Mouse (Mus musculus): Measurements from ENCODE around the gene Rab42. TPM values are rescaled to one million over a fixed set of nuclear protein-coding genes. Genes with fewer than 3 reads are reported as not detected.
A peak's percentile ranks its signal among the peaks of the same experiment; 100 is the strongest.

Rab42 gene
- polyA plus RNA-seq, 1 experiment from 2014 or later, result 1.5 TPM

- H3K27ac ChIP-seq, result 0 out of 2 replicates have a peak overlapping the region, but pooled peaks have one; percentile 31
- ATAC-seq (replicated peaks; ENCODE audit: insufficient number of reproducible peaks, insufficient read depth, low FRiP score, low read depth), result no peak
Measured at GRCm38 (mm10) chr4:132253622-132254021, 49.6 kb downstream of the Rab42 start.

DNA sequence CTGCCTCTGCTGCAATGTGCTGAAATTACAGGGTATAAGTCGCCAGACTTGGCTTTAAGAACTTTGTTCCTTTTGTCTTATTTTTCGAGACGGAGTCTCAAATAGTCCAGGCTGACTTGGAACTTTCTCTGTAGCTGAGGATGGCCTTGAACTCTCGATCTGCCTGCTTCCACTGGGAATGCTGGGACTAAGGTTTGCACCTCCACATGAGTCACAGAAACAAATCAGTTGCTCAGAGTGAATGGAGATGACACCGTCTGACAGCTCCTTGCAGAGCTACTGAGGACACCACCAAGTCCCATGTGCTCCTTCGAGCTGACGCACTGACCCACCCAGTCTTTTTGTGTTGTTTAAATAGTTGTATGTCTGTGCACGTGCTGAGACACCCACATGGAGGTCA is 50.1 kb downstream of the Rab42 start:
- Histone ChIP-seq H3K4me3 (no peak overlapping the region), H3K27me3 (no peaks in the 10 kb centered on the region), H3K4me2 (no peak overlapping the region), H3K27ac (no peak overlapping the region), H3K4me1 (replicated peaks) (peaks cover 14% of the 10 kb centered on the region), H3K9ac (no peak overlapping the region), H3K36me3 (peaks cover 28% of the 10 kb centered on the region), H3K9me3 (replicated peaks) (no peaks in the 10 kb centered on the region)
- ATAC-seq (replicated peaks; ENCODE audit: insufficient number of reproducible peaks, insufficient read depth, low FRiP score, low read depth), result no peak
- WGBS, result 80% methylated on average over 8 of the region's 8 CpGs

More at GRCm38 (mm10) chr4:132253622-132254021, 49.6 kb downstream of the Rab42 start:
- Histone ChIP-seq H3K4me3 (no peak overlapping the region), H3K9ac (no peak overlapping the region), H3K36me3 (peaks cover 24% of the 10 kb centered on the region), H3K4me1 (replicated peaks) (peaks cover 14% of the 10 kb centered on the region), H3K4me2 (no peak overlapping the region), H3K27me3 (no peaks in the 10 kb centered on the region), H3K9me3 (replicated peaks) (no peaks in the 10 kb centered on the region)
- WGBS, result 35% methylated on average over 2 of the region's 2 CpGs

Other genes starting within 250 kb of the Rab42 start
- gene Gm10300, start 228.7 kb downstream of the Rab42 start, polyA plus RNA-seq (2015; fragmentation: Nextera tagmentation; extraction: Ambion mirVana), result 0.10 and 0.18 TPM in 2 replicates
- 75.6 and 86.4 TPM in 2 replicates for gene Epb41, start 228.1 kb downstream of the Rab42 start, polyA plus RNA-seq (2015; fragmentation: Nextera tagmentation; extraction: Ambion mirVana)
- 0.67 and 0.71 TPM in 2 replicates for gene Oprd1, start 158.9 kb downstream of the Rab42 start, polyA plus RNA-seq (2015; fragmentation: Nextera tagmentation; extraction: Ambion mirVana)
- gene Ythdf2, start 91.1 kb downstream of the Rab42 start, polyA plus RNA-seq (2015; fragmentation: Nextera tagmentation; extraction: Ambion mirVana), result 57.8 and 61.7 TPM in 2 replicates
- gene Gmeb1, start 41.8 kb downstream of the Rab42 start, polyA plus RNA-seq (2015; fragmentation: Nextera tagmentation; extraction: Ambion mirVana), result 23.3 and 28.0 TPM in 2 replicates
- 28.5 and 33.7 TPM in 2 replicates for gene Taf12, start 29.0 kb downstream of the Rab42 start, polyA plus RNA-seq (2015; fragmentation: Nextera tagmentation; extraction: Ambion mirVana)
- gene Trnau1ap, start 26.2 kb upstream of the Rab42 start, polyA plus RNA-seq (2015; fragmentation: Nextera tagmentation; extraction: Ambion mirVana), result 63.4 and 71.3 TPM in 2 replicates
- gene Rcc1, start 50.2 kb upstream of the Rab42 start, polyA plus RNA-seq (2015; fragmentation: Nextera tagmentation; extraction: Ambion mirVana), result 29.2 and 44.7 TPM in 2 replicates
- 14.8 and 17.1 TPM in 2 replicates for gene Phactr4, start 119.1 kb upstream of the Rab42 start, polyA plus RNA-seq (2015; fragmentation: Nextera tagmentation; extraction: Ambion mirVana)
- gene Med18, start 160.5 kb upstream of the Rab42 start, polyA plus RNA-seq (2015; fragmentation: Nextera tagmentation; extraction: Ambion mirVana), result 12.5 and 13.8 TPM in 2 replicates
- gene Sesn2, start 207.1 kb upstream of the Rab42 start, polyA plus RNA-seq (2015; fragmentation: Nextera tagmentation; extraction: Ambion mirVana), result 5.1 and 7.6 TPM in 2 replicates
- 1,171 and 1,479 TPM in 2 replicates for gene Atpif1, start 230.3 kb upstream of the Rab42 start, polyA plus RNA-seq (2015; fragmentation: Nextera tagmentation; extraction: Ambion mirVana)
- gene Dnajc8, start 232.2 kb upstream of the Rab42 start, polyA plus RNA-seq (2015; fragmentation: Nextera tagmentation; extraction: Ambion mirVana), result 97.5 and 106 TPM in 2 replicates

All from heart, embryonic 15.5 days (tissue).